Mouse (Mus musculus) spleen, adult 2 months (tissue): Measurements from ENCODE around the gene Pxt1.

Experiments
- CTCF ChIP-seq: fragments of 200-500 bp; IDR thresholded peaks from 2 replicates; pipeline ENCODE4 v1.5.1; 2011; ENCODE audit warnings: mild to moderate bottlenecking, inconsistent platforms; ENCODE audit not compliant: insufficient read depth, insufficient read length, insufficient replicate concordance; ENCODE audit errors: extremely low read depth
- POLR2A ChIP-seq: fragments of 200-500 bp; IDR thresholded peaks from 2 replicates; pipeline ENCODE4 v1.6.1; 2011; ENCODE audit warnings: low read depth, low read length, inconsistent platforms

DNA sequence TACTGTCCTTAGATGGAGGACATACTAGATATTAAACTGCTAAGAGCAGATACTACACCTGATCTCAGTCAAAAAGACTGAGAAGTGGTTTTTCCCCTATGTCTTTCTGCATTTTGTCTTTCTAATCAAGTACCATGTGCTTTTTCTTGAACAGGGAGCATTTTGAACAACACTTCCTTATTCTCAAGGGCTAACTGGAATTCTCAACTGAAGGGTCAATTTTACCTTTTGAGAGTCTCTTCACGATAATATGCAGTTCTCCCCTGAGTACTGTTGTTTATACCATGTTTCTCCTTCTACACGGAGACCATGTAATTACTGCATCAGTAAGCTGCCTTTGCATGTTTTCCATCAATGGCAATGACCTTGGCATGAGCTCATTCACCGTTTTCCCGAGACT is 46.4 kb upstream of the Pxt1 start:
- TF ChIP-seq CTCF: no peak
- TF ChIP-seq POLR2A: no peak
